In genomic region chr12:87199973-87200586, GRCm38 (mm10) we compare ENCODE assay signal across 8 mouse cellular contexts. TPM values are rescaled to one million over a fixed set of nuclear protein-coding genes. Genes with fewer than 3 reads are reported as not detected.
DNase-seq lines count a peak whose midpoint lies in the region; ATAC-seq and TF ChIP-seq lines count a peak whose summit lies in the region.

Tmed8 (minus strand) TSS chr12:87200454.

- peaks cover 14% of the 10 kb centered on the region for H3K79me2 ChIP-seq in C2C12 (ENCODE audit: control insufficient read depth, insufficient read depth)
- no peaks in the 10 kb centered on the region for H3K79me2 ChIP-seq in myocyte (ENCODE audit: control insufficient read depth, insufficient read depth)

- TF ChIP-seq CTCF in C2C12 (IDR thresholded peaks at IDR 0.05; ENCODE audit: control insufficient read depth, insufficient read depth, insufficient read length): no peak
- no peak for TF ChIP-seq CTCF in bone marrow macrophage, adult 2 months (IDR thresholded peaks at IDR 0.05; ENCODE audit: low read depth, low read length)

- under 1% methylated on average over 63 of the region's 70 CpGs for WGBS in heart, embryonic 13.5 days
- under 1% methylated on average over 63 of the region's 70 CpGs for WGBS in liver, embryonic 11.5 days

- no peak for TF ChIP-seq POLR2A in bone marrow macrophage, adult 2 months (IDR thresholded peaks at IDR 0.05; ENCODE audit: borderline replicate concordance, low read depth, low read length)
- TF ChIP-seq POLR2A in myocyte (IDR thresholded peaks at IDR 0.05; ENCODE audit: insufficient read length, low read depth): no peak

- H3K36me3 ChIP-seq in C2C12 (ENCODE audit: control insufficient read depth, insufficient read depth) (no peaks in the 10 kb centered on the region), myocyte (ENCODE audit: control insufficient read depth, insufficient read depth) (no peaks in the 10 kb centered on the region)
- no peaks in the 10 kb centered on the region for H3K36me3 ChIP-seq in heart, embryonic 13.5 days
- no peaks in the 10 kb centered on the region for H3K36me3 ChIP-seq in liver, embryonic 11.5 days (ENCODE audit: control insufficient read depth, insufficient read depth, low read length)

- DNase-seq in kidney, postnatal 10 days: peak; percentile 89
- DNase-seq in liver, embryonic 11.5 days (ENCODE audit: low spot score): peak; percentile 77
- DNase-seq in spleen, postnatal 4 days (ENCODE audit: low spot score in 2 of 2): peak; percentile 69 to 85

- H3K4me2 ChIP-seq in heart, embryonic 13.5 days: peak within 1 kb of the TSS; percentile 92
- H3K4me2 ChIP-seq in liver, embryonic 11.5 days: peak within 1 kb of the TSS; percentile 87
- H3K4me2 ChIP-seq in myocyte (ENCODE audit: low read depth): peak within 1 kb of the TSS; percentile 76

- H3ac ChIP-seq in C2C12 (ENCODE audit: control insufficient read depth, insufficient read length, low read depth) (peak within 1 kb of the TSS; percentile 60), myocyte (ENCODE audit: control insufficient read depth, insufficient read length) (peak within 1 kb of the TSS; percentile 97)

- H3K9me3 ChIP-seq in heart, embryonic 13.5 days: no peaks in the 10 kb centered on the region
- no peaks in the 10 kb centered on the region for H3K9me3 ChIP-seq in liver, embryonic 11.5 days (ENCODE audit: control insufficient read depth, low read length)

- H3K27ac ChIP-seq in bone marrow macrophage, adult 2 months (ENCODE audit: insufficient read depth, low read depth, low read length): peak within 1 kb of the TSS; percentile 9
- peak within 1 kb of the TSS; percentile 59; the same call in 1 of the 2 replicates for H3K27ac ChIP-seq in heart, embryonic 13.5 days (replicated peaks)
- H3K27ac ChIP-seq in liver, embryonic 11.5 days (ENCODE audit: low read depth, low read length): peak within 1 kb of the TSS; percentile 52

- H3K4me3 ChIP-seq in C2C12 (ENCODE audit: insufficient read depth, poor library complexity, severe bottlenecking) (peak within 1 kb of the TSS; percentile 65), myocyte (peak within 1 kb of the TSS; percentile 44)
- peak within 1 kb of the TSS; percentile 89 for H3K4me3 ChIP-seq in bone marrow macrophage, adult 2 months (ENCODE audit: insufficient read depth, low read length)
- H3K4me3 ChIP-seq in heart, embryonic 13.5 days: peak within 1 kb of the TSS; percentile 93
- peak within 1 kb of the TSS; percentile 89 for H3K4me3 ChIP-seq in liver, embryonic 11.5 days (ENCODE audit: low read depth, low read length)

- peaks cover 3% of the 10 kb centered on the region for H3K79me3 ChIP-seq in C2C12 (ENCODE audit: low read depth)

- H3K27me3 ChIP-seq in C2C12 (ENCODE audit: control insufficient read depth, insufficient read depth, insufficient read length) (no peaks in the 10 kb centered on the region), myocyte (ENCODE audit: control insufficient read depth, insufficient read depth, insufficient read length) (no peaks in the 10 kb centered on the region)
- 0 out of 2 replicates have a peak, but pooled peaks cover 4% of the 10 kb centered on the region for H3K27me3 ChIP-seq in heart, embryonic 13.5 days (replicated peaks)
- H3K27me3 ChIP-seq in liver, embryonic 11.5 days (replicated peaks; ENCODE audit: control insufficient read depth, insufficient read depth, low read length): 0 out of 2 replicates have a peak, but pooled peaks cover 2% of the 10 kb centered on the region

- H3K9ac ChIP-seq in heart, embryonic 13.5 days: peak within 1 kb of the TSS; percentile 96
- peak within 1 kb of the TSS; percentile 81 for H3K9ac ChIP-seq in liver, embryonic 11.5 days (ENCODE audit: low read depth, low read length)

- peak; percentile 63; the same call in 1 of the 2 replicates for ATAC-seq in erythroid progenitor cell, adult 5-6 weeks (replicated peaks; ENCODE audit: low FRiP score, poor library complexity, severe bottlenecking)
- peak; percentile 70 for ATAC-seq in heart, embryonic 13.5 days (ENCODE audit: extremely low read depth, insufficient number of reproducible peaks, low FRiP score, low TSS enrichment)
- ATAC-seq in liver, embryonic 11.5 days (replicated peaks; ENCODE audit: low FRiP score): peak; percentile 87

- peaks cover 15% of the 10 kb centered on the region for H3K4me1 ChIP-seq in bone marrow macrophage, adult 2 months (ENCODE audit: control insufficient read depth, insufficient read depth, low read length)
- peaks cover 10% of the 10 kb centered on the region for H3K4me1 ChIP-seq in heart, embryonic 13.5 days
- peaks cover 7% of the 10 kb centered on the region for H3K4me1 ChIP-seq in liver, embryonic 11.5 days (replicated peaks; ENCODE audit: control insufficient read depth, insufficient read depth, low read length)

TF ChIP-seq in C2C12, 6 proteins besides CTCF, POLR2A, EP300 and RAD21:
- TF ChIP-seq USF1 (IDR thresholded peaks at IDR 0.05; ENCODE audit: low read depth) (no peak), MYOG (IDR thresholded peaks at IDR 0.05; ENCODE audit: control insufficient read depth, extremely low read depth, insufficient read length) (no peak), CEBPB (IDR thresholded peaks at IDR 0.05; ENCODE audit: low read depth) (no peak)

TF ChIP-seq in myocyte, 11 proteins besides CTCF, POLR2A, EP300 and RAD21:
- TF ChIP-seq SRF (IDR thresholded peaks at IDR 0.05; ENCODE audit: control insufficient read depth, insufficient read length, low read depth) (no peak), MAX (IDR thresholded peaks at IDR 0.05; ENCODE audit: low read depth) (no peak), MYOD1 (IDR thresholded peaks at IDR 0.05; ENCODE audit: control insufficient read depth in 1 of 3, insufficient read length in 2 of 3, low read depth in 2 of 3) (no peak), REST (IDR thresholded peaks at IDR 0.05; ENCODE audit: insufficient read depth, insufficient read length) (no peak), MYOG (IDR thresholded peaks at IDR 0.05; ENCODE audit: control insufficient read depth in 1 of 3, insufficient read depth in 1 of 3, insufficient read length in 2 of 3, low read depth in 2 of 3) (no peak), TCF3 (IDR thresholded peaks at IDR 0.05; ENCODE audit: insufficient read length, low read depth) (no peak), USF1 (IDR thresholded peaks at IDR 0.05; ENCODE audit: low read depth) (no peak), POLR2AphosphoS2 (IDR thresholded peaks at IDR 0.05; ENCODE audit: insufficient read length, low read depth) (no peak), E2F4 (IDR thresholded peaks at IDR 0.05; ENCODE audit: insufficient read depth) (no peak), CEBPB (IDR thresholded peaks at IDR 0.05; ENCODE audit: insufficient read depth, poor library complexity, severe bottlenecking) (no peak), TCF12 (IDR thresholded peaks at IDR 0.05; ENCODE audit: insufficient read depth, poor library complexity, severe bottlenecking) (no peak)
TF ChIP-seq in myocyte: peak in this region for 0.

RNA-seq across cellular contexts. Expression of gene Tmed8, which starts in this region (rescaled TPM):
- polyA plus RNA-seq in C2C12 (2012; fragmentation: generic; extraction: Trizol) (2.6 TPM), myocyte (2012; fragmentation: generic; extraction: Trizol) (2.1 TPM)
- polyA plus RNA-seq in bone marrow macrophage, adult 2 months (2012; ENCODE audit: insufficient read depth, insufficient read length, missing spikeins): 8.9 and 9.7 TPM in 2 replicates
- total RNA-seq in erythroid progenitor cell, adult 5-6 weeks (2015; ENCODE audit: low replicate concordance): 0.72 and 2.9 TPM in 2 replicates
- 1.5 and 2.0 TPM in 2 replicates for total RNA-seq in erythroid progenitor cell, adult 5-6 weeks (2017; ENCODE audit: low replicate concordance)
- 1.4 and 1.5 TPM in 2 replicates for polyA plus RNA-seq in heart, embryonic 13.5 days (2015; fragmentation: Nextera tagmentation; extraction: Ambion mirVana)
- polyA plus RNA-seq in liver, embryonic 11.5 days (2014; fragmentation: Nextera tagmentation; extraction: Ambion mirVana): 2.0 TPM in 2 replicates

Comparison
In these comparisons a context has a peak if more than half of its experiments do, and no peak if none do; other contexts are left out.
1. Peak in every context shown above with its lines: DNase-seq, ATAC-seq, H3K4me3 ChIP-seq and H3K27ac ChIP-seq.
2. H3K27ac ChIP-seq: peak in every context shown above with its lines; median percentile 59 in heart, embryonic 13.5 days; 52 in liver, embryonic 11.5 days; 9 in bone marrow macrophage, adult 2 months.